Mouse (Mus musculus) embryonic fibroblast, embryonic 13.5 days (primary cell): ENCODE measurements at regions not wholly inside any gene's neighbourhood (a gene's known extent, or its start where the extent isn't known, plus 50 kb on each side); places are given as distances from the start of the nearest gene placed in this dataset.

Experiments used
- CTCF ChIP-seq: IDR thresholded peaks from 2 replicates; pipeline ENCODE4 v1.5.1; 2011; ENCODE audit warnings: mild to moderate bottlenecking, control low read depth, low read length, moderate library complexity, borderline replicate concordance; ENCODE audit not compliant: insufficient read depth
- POLR2A ChIP-seq: IDR thresholded peaks from 2 replicates; pipeline ENCODE4 v1.6.1; 2011; ENCODE audit warnings: low read depth, mild to moderate bottlenecking, control low read depth, low read length, moderate library complexity

GRCm38 (mm10) chr4:84060187-84060586, 534.8 kb downstream of the Ccdc171 start:
- TF ChIP-seq CTCF (no peak), POLR2A (no peak)
